In genomic region chr2:175156696-175157095, GRCm38 (mm10) we compare ENCODE assay signal across 17 mouse cellular contexts. TPM values are rescaled to one million over a fixed set of nuclear protein-coding genes. Genes with fewer than 3 reads are reported as not detected.
"Had no signal": no experiment of that assay in that cellular context is flagged by ENCODE, and none has a peak within 500 bp of the region (broad histone marks: within the 10 kb centered on the region; RNA-seq: fewer than 3 reads in every experiment).

No protein-coding gene starts in this region.

- H3K9me3 ChIP-seq: stomach, embryonic 15.5 days had no signal

- H3K9ac ChIP-seq: neural tube, embryonic 13.5 days; neural tube, embryonic 15.5 days; stomach, embryonic 15.5 days had no signal

- H3K27me3 ChIP-seq: neural tube, embryonic 13.5 days; neural tube, embryonic 15.5 days; stomach, embryonic 15.5 days had no signal

- H3K27ac ChIP-seq: neural tube, embryonic 13.5 days; neural tube, embryonic 15.5 days; stomach, embryonic 15.5 days; stomach, postnatal 0 days had no signal

- H3K4me2 ChIP-seq: neural tube, embryonic 13.5 days; neural tube, embryonic 15.5 days; stomach, embryonic 15.5 days had no signal

- H3K36me3 ChIP-seq: neural tube, embryonic 13.5 days; neural tube, embryonic 15.5 days; stomach, embryonic 15.5 days had no signal

- H3K4me1 ChIP-seq: neural tube, embryonic 13.5 days; neural tube, embryonic 15.5 days; stomach, embryonic 15.5 days had no signal

- DNase-seq: retina, postnatal 1 day; right cerebral cortex, adult 18-20 months; right cerebral cortex, postnatal 14 days; right cerebral cortex, postnatal 25 days; right cerebral cortex, postnatal 4 days; spleen, adult 18-20 months; thymus, adult 18-20 months; thymus, adult 2 months; thymus, postnatal 14 days; thymus, postnatal 25 days; thymus, postnatal 36 days; thymus, postnatal 4 days had no signal

- H3K4me3 ChIP-seq: neural tube, embryonic 13.5 days; neural tube, embryonic 15.5 days; stomach, embryonic 15.5 days had no signal

RNA-seq across cellular contexts. Expression of gene Gm14399, which starts 14.9 kb away (rescaled TPM):
- polyA plus RNA-seq: small intestine, adult 2 months had no signal
